Mouse (Mus musculus) embryonic facial prominence, embryonic 10.5 days (tissue): ENCODE data around the gene Unc13c. TPM values are rescaled to one million over a fixed set of nuclear protein-coding genes. Genes with fewer than 3 reads are reported as not detected.

Experiments used
- DNase-seq: peaks from one replicate; pipeline ENCODE4 v3.0.0-alpha.2; 2017; ENCODE audit warnings: low spot score
- H3K27ac ChIP-seq: fragments of 300-500 bp; sonication (generic); replicated peaks from 2 replicates; pipeline ENCODE4 v1.5.1; 2016; ENCODE audit warnings: mild to moderate bottlenecking
- H3K27me3 ChIP-seq: fragments of 300-500 bp; sonication (generic); replicated peaks from 2 replicates; pipeline ENCODE4 v1.6.1; 2016; ENCODE audit warnings: low read depth, mild to moderate bottlenecking; ENCODE audit not compliant: poor library complexity, severe bottlenecking
- H3K36me3 ChIP-seq: fragments of 300-500 bp; sonication (generic); replicated peaks from 2 replicates; pipeline ENCODE4 v1.6.1; 2016; ENCODE audit warnings: mild to moderate bottlenecking, moderate library complexity
- H3K4me1 ChIP-seq: fragments of 300-500 bp; sonication (generic); 2 replicates; pipeline ENCODE4 v1.6.1; 2016
- H3K4me3 ChIP-seq: fragments of 300-500 bp; sonication (generic); 2 replicates; pipeline ENCODE4 v1.5.1; 2016; ENCODE audit warnings: mild to moderate bottlenecking, moderate library complexity
- H3K9me3 ChIP-seq: fragments of 300-500 bp; sonication (generic); 2 replicates; pipeline ENCODE4 v1.6.1; 2016; ENCODE audit warnings: mild to moderate bottlenecking
- WGBS: fragments of 180-500 bp; shearing (Covaris S2); methylation state at CpG from one replicate; pipeline ENCODE4 v1.1.7; 2016; 5-methylcytosine and 5-hydroxymethylcytosine counted together
- polyA plus RNA-seq: library from polyadenylated mRNA; unstranded; fragments of >200 nt; fragmentation: Nextera tagmentation; extraction: Ambion mirVana; gene quantifications from 2 replicates; pipeline ENCODE4 v1.2.1, GENCODE M21; 2016

Unc13c gene
- polyA plus RNA-seq, 1 experiment from 2014 or later = 0.17 TPM

- no peak overlapping the region for H3K4me3 ChIP-seq
- no peak for DNase-seq
These were observed 287.9 kb downstream of the Unc13c start for GRCm38 (mm10) chr9:73680545-73681495.

DNA sequence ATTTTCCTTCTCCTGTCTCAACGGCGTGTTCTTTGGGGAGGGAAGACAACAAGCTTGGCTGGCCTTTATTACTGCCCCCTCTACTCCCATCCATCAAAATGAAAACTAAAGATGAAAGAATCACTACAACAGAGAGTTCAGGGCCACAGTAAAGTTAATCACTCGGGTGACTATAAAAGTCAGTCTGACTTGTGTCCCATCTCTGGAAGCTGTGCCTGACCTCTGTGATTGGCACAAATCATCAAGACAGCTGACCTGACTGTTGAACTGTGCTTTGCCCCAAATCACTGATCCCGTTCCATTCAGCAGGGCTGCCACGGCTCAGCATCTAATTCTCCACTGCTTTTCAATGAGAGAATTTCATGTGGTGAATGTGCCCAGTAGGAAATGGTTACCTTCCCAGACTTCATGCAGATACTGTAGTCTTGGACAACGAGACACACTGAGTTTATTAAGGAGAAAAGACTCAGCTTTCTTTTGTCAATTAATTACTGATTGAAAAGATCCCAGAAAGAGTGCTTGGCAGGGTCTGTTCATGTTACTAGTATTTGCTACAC lies 297.0 kb downstream of the Unc13c start:
- Histone ChIP-seq H3K9me3 (no peaks in the 10 kb centered on the region), H3K27ac (no peak overlapping the region), H3K4me3 (no peak overlapping the region), H3K27me3 (no peaks in the 10 kb centered on the region), H3K4me1 (no peaks in the 10 kb centered on the region), H3K36me3 (no peaks in the 10 kb centered on the region)
- 79% methylated on average over 6 of the region's 6 CpGs for WGBS
- DNase-seq = no peak

More at GRCm38 (mm10) chr9:73680545-73681495, 287.9 kb downstream of the Unc13c start:
- H3K27ac ChIP-seq = no peak overlapping the region
- WGBS = 81% methylated on average over 13 of the region's 13 CpGs
- H3K9me3 ChIP-seq = no peaks in the 10 kb centered on the region
- peaks cover 3% of the 10 kb centered on the region; the same call in 1 of the 2 replicates for H3K4me1 ChIP-seq
- H3K27me3 ChIP-seq = no peaks in the 10 kb centered on the region
- no peaks in the 10 kb centered on the region for H3K36me3 ChIP-seq

DNA sequence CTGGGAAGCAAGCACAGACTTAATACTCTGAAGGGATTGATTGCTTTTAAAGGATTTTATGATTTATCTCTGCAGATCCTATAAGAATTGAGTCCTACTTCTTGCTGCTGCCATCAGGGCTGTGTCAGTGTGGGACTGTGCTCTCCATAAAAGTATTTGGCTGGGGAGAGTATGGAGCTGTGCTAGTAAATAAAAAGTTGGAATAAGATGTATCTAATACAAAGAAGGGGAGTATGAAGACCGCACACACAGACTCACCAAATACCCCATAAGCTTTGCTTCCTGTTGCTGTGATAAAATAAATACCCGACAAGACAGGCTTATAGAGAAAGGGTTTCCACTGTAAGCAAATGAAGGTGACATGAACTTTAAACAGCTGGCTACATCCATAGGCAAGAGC lies 298.7 kb downstream of the Unc13c start:
- 91% methylated on average over 2 of the region's 2 CpGs for WGBS
- no peak for DNase-seq
- Histone ChIP-seq H3K27me3 (no peaks in the 10 kb centered on the region), H3K27ac (no peak overlapping the region), H3K9me3 (no peaks in the 10 kb centered on the region), H3K4me1 (no peaks in the 10 kb centered on the region), H3K4me3 (no peak overlapping the region), H3K36me3 (no peaks in the 10 kb centered on the region)

DNA sequence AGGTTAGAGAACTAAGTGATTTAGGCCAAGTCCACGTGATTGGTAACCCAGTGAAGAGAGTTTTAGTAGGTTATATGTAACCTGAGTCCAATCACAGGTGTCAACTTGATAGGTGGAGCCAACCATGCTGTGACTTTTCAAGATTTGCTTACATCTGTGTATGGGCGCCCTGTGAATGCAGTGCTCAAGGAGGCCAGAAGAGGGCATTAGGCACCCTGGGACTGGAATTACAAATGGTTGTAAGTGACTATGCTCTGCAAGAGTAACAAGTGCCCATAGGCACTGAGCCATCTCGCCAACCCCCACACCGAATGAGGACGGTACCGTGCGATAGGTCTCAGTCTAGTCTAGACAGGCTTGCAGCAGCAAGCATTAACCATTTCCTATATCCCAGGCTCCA lies 305.9 kb downstream of the Unc13c start:
- WGBS = 85% methylated on average over 7 of the region's 7 CpGs
- no peak overlapping the region for H3K27ac ChIP-seq
- DNase-seq = no peak
- H3K36me3 ChIP-seq = no peaks in the 10 kb centered on the region
- no peaks in the 10 kb centered on the region for H3K9me3 ChIP-seq
- no peaks in the 10 kb centered on the region for H3K27me3 ChIP-seq
- no peak overlapping the region for H3K4me3 ChIP-seq
- H3K4me1 ChIP-seq = 0 out of 2 replicates have a peak, but pooled peaks cover 4% of the 10 kb centered on the region

- no peak overlapping the region for H3K27ac ChIP-seq
- H3K4me3 ChIP-seq = no peak overlapping the region
- H3K36me3 ChIP-seq = no peaks in the 10 kb centered on the region
- H3K4me1 ChIP-seq = no peaks in the 10 kb centered on the region
- H3K27me3 ChIP-seq = no peaks in the 10 kb centered on the region
- WGBS = 93% methylated on average over 1 of the region's 1 CpGs
- no peak for DNase-seq
- H3K9me3 ChIP-seq = no peaks in the 10 kb centered on the region
These were observed 319.7 kb downstream of the Unc13c start for GRCm38 (mm10) chr9:73649088-73649487.

GRCm38 (mm10) chr9:73638119-73638518 lies 330.6 kb downstream of the Unc13c start:
- no peak overlapping the region for H3K4me3 ChIP-seq
- no peaks in the 10 kb centered on the region for H3K27me3 ChIP-seq
- no peaks in the 10 kb centered on the region for H3K4me1 ChIP-seq
- no peaks in the 10 kb centered on the region for H3K9me3 ChIP-seq
- WGBS = 92% methylated on average over 1 of the region's 1 CpGs
- DNase-seq = no peak
- H3K27ac ChIP-seq = no peak overlapping the region
- no peaks in the 10 kb centered on the region for H3K36me3 ChIP-seq

DNA sequence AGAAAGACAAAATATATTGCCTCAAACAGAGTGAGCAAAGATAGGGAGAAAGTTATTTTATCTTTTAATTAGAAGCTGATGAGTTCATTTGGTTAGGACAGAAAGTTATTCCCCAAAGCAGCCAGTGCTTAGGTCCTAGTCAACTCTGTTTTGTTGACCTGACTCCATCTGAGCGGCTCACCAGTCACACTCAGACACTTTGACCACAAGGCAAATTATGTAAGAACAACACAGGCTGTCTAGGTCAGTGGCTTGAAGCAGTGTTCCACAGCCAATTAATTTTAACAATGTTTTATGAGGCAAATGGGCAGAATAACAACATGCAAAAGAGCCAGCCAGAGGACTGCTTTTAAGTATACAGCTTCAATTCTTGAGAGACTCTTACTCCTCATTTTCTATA lies 343.6 kb downstream of the Unc13c start:
- WGBS = 72% methylated on average over 1 of the region's 1 CpGs
- H3K4me3 ChIP-seq = no peak overlapping the region
- no peaks in the 10 kb centered on the region for H3K9me3 ChIP-seq
- H3K36me3 ChIP-seq = no peaks in the 10 kb centered on the region
- H3K27ac ChIP-seq = no peak overlapping the region
- no peak for DNase-seq
- no peaks in the 10 kb centered on the region for H3K4me1 ChIP-seq
- no peaks in the 10 kb centered on the region for H3K27me3 ChIP-seq

GRCm38 (mm10) chr9:73612896-73613295 lies 355.9 kb downstream of the Unc13c start:
- Histone ChIP-seq H3K27ac (no peak overlapping the region), H3K27me3 (no peaks in the 10 kb centered on the region), H3K36me3 (no peaks in the 10 kb centered on the region), H3K9me3 (no peaks in the 10 kb centered on the region), H3K4me3 (no peak overlapping the region), H3K4me1 (no peaks in the 10 kb centered on the region)
- no peak for DNase-seq
- WGBS = 84% methylated on average over 4 of the region's 4 CpGs

GRCm38 (mm10) chr9:73603921-73604320 lies 364.8 kb downstream of the Unc13c start:
- no peaks in the 10 kb centered on the region for H3K36me3 ChIP-seq
- H3K4me3 ChIP-seq = no peak overlapping the region
- WGBS = 72% methylated on average over 1 of the region's 1 CpGs

DNA sequence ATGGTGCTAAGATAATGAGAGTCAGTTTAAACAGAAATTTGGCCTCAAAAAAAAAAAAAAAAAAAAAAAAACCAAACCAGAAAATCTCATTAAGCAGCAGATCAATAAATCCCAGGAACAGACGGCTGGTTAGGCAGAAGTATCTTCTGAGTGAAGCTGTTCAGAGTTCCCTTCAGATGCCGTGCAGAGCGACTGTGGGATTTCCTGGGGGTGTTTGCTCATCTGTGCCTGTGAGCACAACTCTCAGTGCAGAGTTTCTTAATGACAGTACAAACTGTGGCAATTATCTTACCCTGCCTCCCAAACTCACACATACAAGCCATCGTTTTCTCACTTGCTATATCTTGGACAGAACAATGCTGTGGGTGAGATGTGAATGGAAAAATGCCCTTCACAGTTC lies 403.2 kb downstream of the Unc13c start:
- Histone ChIP-seq H3K27ac (no peak overlapping the region), H3K27me3 (no peaks in the 10 kb centered on the region), H3K4me1 (peaks cover 5% of the 10 kb centered on the region; the same call in 1 of the 2 replicates), H3K9me3 (no peaks in the 10 kb centered on the region), H3K4me3 (no peak overlapping the region), H3K36me3 (no peaks in the 10 kb centered on the region)
- DNase-seq = no peak
- 72% methylated on average over 4 of the region's 4 CpGs for WGBS

More at GRCm38 (mm10) chr9:73603921-73604320, 364.8 kb downstream of the Unc13c start:
- H3K9me3 ChIP-seq = no peaks in the 10 kb centered on the region
- H3K4me1 ChIP-seq = no peaks in the 10 kb centered on the region
- no peak for DNase-seq
- H3K27ac ChIP-seq = no peak overlapping the region
- no peaks in the 10 kb centered on the region for H3K27me3 ChIP-seq

GRCm38 (mm10) chr9:73560037-73560436 lies 408.7 kb downstream of the Unc13c start:
- DNase-seq = no peak
- Histone ChIP-seq H3K27me3 (no peaks in the 10 kb centered on the region), H3K36me3 (no peaks in the 10 kb centered on the region), H3K9me3 (no peaks in the 10 kb centered on the region), H3K4me1 (peaks cover 5% of the 10 kb centered on the region; the same call in 1 of the 2 replicates), H3K4me3 (no peak overlapping the region), H3K27ac (no peak overlapping the region)
- WGBS = 81% methylated on average over 5 of the region's 5 CpGs

GRCm38 (mm10) chr9:73557805-73558204 lies 411.0 kb downstream of the Unc13c start:
- H3K4me3 ChIP-seq = no peak overlapping the region
- no peaks in the 10 kb centered on the region for H3K36me3 ChIP-seq
- no peak overlapping the region for H3K27ac ChIP-seq
- H3K27me3 ChIP-seq = no peaks in the 10 kb centered on the region
- DNase-seq = peak; percentile 60
- 0 out of 2 replicates have a peak, but pooled peaks cover 2% of the 10 kb centered on the region for H3K4me1 ChIP-seq
- no peaks in the 10 kb centered on the region for H3K9me3 ChIP-seq
- WGBS = 69% methylated on average over 2 of the region's 2 CpGs

GRCm38 (mm10) chr9:73555354-73555753 lies 413.4 kb downstream of the Unc13c start:
- 85% methylated on average over 6 of the region's 6 CpGs for WGBS
- H3K36me3 ChIP-seq = no peaks in the 10 kb centered on the region
- H3K27ac ChIP-seq = no peak overlapping the region

More at GRCm38 (mm10) chr9:73555354-73555753, 413.4 kb downstream of the Unc13c start:
- no peak for DNase-seq
- H3K27me3 ChIP-seq = no peaks in the 10 kb centered on the region
- H3K4me3 ChIP-seq = no peak overlapping the region
- no peaks in the 10 kb centered on the region for H3K9me3 ChIP-seq
- H3K4me1 ChIP-seq = no peaks in the 10 kb centered on the region
